Mouse (Mus musculus) forebrain, embryonic 10.5 days (tissue): ENCODE measurements around the gene Ttc27. TPM values are rescaled to one million over a fixed set of nuclear protein-coding genes. Genes with fewer than 3 reads are reported as not detected.

Experiments used
- DNase-seq: peaks from one replicate; pipeline ENCODE4 v3.0.0-alpha.2; 2017; ENCODE audit warnings: low spot score; ENCODE audit errors: extremely low spot score
- H3K27ac ChIP-seq: fragments of 300-500 bp; sonication (generic); 2 replicates; pipeline ENCODE4 v1.5.1; 2016; ENCODE audit warnings: mild to moderate bottlenecking
- H3K27me3 ChIP-seq: fragments of 300-500 bp; sonication (generic); 2 replicates; pipeline ENCODE4 v1.6.1; 2016; ENCODE audit warnings: mild to moderate bottlenecking; ENCODE audit not compliant: poor library complexity, severe bottlenecking
- H3K36me3 ChIP-seq: fragments of 300-500 bp; sonication (generic); replicated peaks from 2 replicates; pipeline ENCODE4 v1.6.1; 2016; ENCODE audit warnings: mild to moderate bottlenecking, moderate library complexity
- H3K4me1 ChIP-seq: fragments of 300-500 bp; sonication (generic); 2 replicates; pipeline ENCODE4 v1.6.1; 2016
- H3K4me3 ChIP-seq: fragments of 300-500 bp; sonication (generic); 2 replicates; pipeline ENCODE4 v1.5.1; 2016; ENCODE audit warnings: mild to moderate bottlenecking, moderate library complexity
- H3K9me3 ChIP-seq: fragments of 300-500 bp; sonication (generic); 2 replicates; pipeline ENCODE4 v1.6.1; 2016; ENCODE audit warnings: mild to moderate bottlenecking, moderate library complexity
- WGBS: fragments of 180-500 bp; shearing (Covaris S2); methylation state at CpG from one replicate; pipeline ENCODE4 v1.1.7; 2016; 5-methylcytosine and 5-hydroxymethylcytosine counted together
- polyA plus RNA-seq: library from polyadenylated mRNA; unstranded; fragments of >200 nt; fragmentation: Nextera tagmentation; extraction: Ambion mirVana; gene quantifications from 2 replicates; pipeline ENCODE4 v1.2.1, GENCODE M21; 2016

The Ttc27 gene
- polyA plus RNA-seq, 1 experiment from 2014 or later, result 30.5 TPM

GRCm38 (mm10) chr17:74860180-74860993 lies 142.9 kb downstream of the Ttc27 start:
- H3K4me1 ChIP-seq, result peaks cover 32% of the 10 kb centered on the region

GRCm38 (mm10) chr17:74863845-74864244 lies 146.3 kb downstream of the Ttc27 start:
- DNase-seq, result no peak
- 89% methylated on average over 5 of the region's 5 CpGs for WGBS
- H3K4me1 ChIP-seq, result peaks cover 61% of the 10 kb centered on the region
- H3K27me3 ChIP-seq, result no peaks in the 10 kb centered on the region
- H3K27ac ChIP-seq, result no peak overlapping the region
- H3K9me3 ChIP-seq, result no peaks in the 10 kb centered on the region
- no peak overlapping the region for H3K4me3 ChIP-seq
- H3K36me3 ChIP-seq, result no peaks in the 10 kb centered on the region

More at GRCm38 (mm10) chr17:74860180-74860993, 142.9 kb downstream of the Ttc27 start:
- WGBS, result 47% methylated on average over 17 of the region's 17 CpGs
- Histone ChIP-seq H3K27ac (no peak overlapping the region), H3K27me3 (no peaks in the 10 kb centered on the region), H3K9me3 (no peaks in the 10 kb centered on the region), H3K36me3 (no peaks in the 10 kb centered on the region), H3K4me3 (no peak overlapping the region)
- no peak for DNase-seq

- WGBS, result 87% methylated on average over 10 of the region's 10 CpGs
- no peaks in the 10 kb centered on the region for H3K36me3 ChIP-seq
- H3K4me3 ChIP-seq, result no peak overlapping the region
- no peak overlapping the region for H3K27ac ChIP-seq
- no peaks in the 10 kb centered on the region for H3K27me3 ChIP-seq
- H3K9me3 ChIP-seq, result no peaks in the 10 kb centered on the region
- peaks cover 62% of the 10 kb centered on the region for H3K4me1 ChIP-seq
- DNase-seq, result no peak
These were observed 147.4 kb downstream of the Ttc27 start for GRCm38 (mm10) chr17:74864790-74865548.

GRCm38 (mm10) chr17:74865694-74866564 lies 148.4 kb downstream of the Ttc27 start:
- 86% methylated on average over 16 of the region's 16 CpGs for WGBS
- no peak for DNase-seq
- H3K36me3 ChIP-seq, result no peaks in the 10 kb centered on the region
- H3K9me3 ChIP-seq, result no peaks in the 10 kb centered on the region
- no peaks in the 10 kb centered on the region for H3K27me3 ChIP-seq
- H3K27ac ChIP-seq, result peak overlapping the region; percentile 44
- peaks cover 62% of the 10 kb centered on the region for H3K4me1 ChIP-seq
- H3K4me3 ChIP-seq, result no peak overlapping the region

GRCm38 (mm10) chr17:74866565-74867507 lies 149.3 kb downstream of the Ttc27 start:
- Histone ChIP-seq H3K27me3 (no peaks in the 10 kb centered on the region), H3K27ac (peak overlapping the region; percentile 44), H3K4me3 (no peak overlapping the region), H3K4me1 (peaks cover 57% of the 10 kb centered on the region), H3K9me3 (no peaks in the 10 kb centered on the region), H3K36me3 (no peaks in the 10 kb centered on the region)
- DNase-seq, result no peak
- 53% methylated on average over 11 of the region's 11 CpGs for WGBS

- Histone ChIP-seq H3K27me3 (no peaks in the 10 kb centered on the region), H3K9me3 (no peaks in the 10 kb centered on the region), H3K4me3 (no peak overlapping the region), H3K4me1 (peaks cover 53% of the 10 kb centered on the region), H3K27ac (0 out of 2 replicates have a peak overlapping the region, but pooled peaks have one; percentile 35), H3K36me3 (no peaks in the 10 kb centered on the region)
- WGBS, result 81% methylated on average over 12 of the region's 12 CpGs
- DNase-seq, result no peak
These were observed 150.8 kb downstream of the Ttc27 start for GRCm38 (mm10) chr17:74868185-74868907.

- H3K27ac ChIP-seq, result peak overlapping the region; percentile 30; the same call in 1 of the 2 replicates
These were observed 152.0 kb downstream of the Ttc27 start for GRCm38 (mm10) chr17:74869556-74869955.

GRCm38 (mm10) chr17:74870177-74871160 lies 152.9 kb downstream of the Ttc27 start:
- WGBS, result 74% methylated on average over 14 of the region's 14 CpGs

More at GRCm38 (mm10) chr17:74869556-74869955, 152.0 kb downstream of the Ttc27 start:
- Histone ChIP-seq H3K4me3 (no peak overlapping the region), H3K9me3 (no peaks in the 10 kb centered on the region), H3K4me1 (peaks cover 53% of the 10 kb centered on the region), H3K36me3 (no peaks in the 10 kb centered on the region), H3K27me3 (no peaks in the 10 kb centered on the region)
- DNase-seq, result no peak
- WGBS, result 67% methylated on average over 8 of the region's 8 CpGs

GRCm38 (mm10) chr17:74872567-74872966 lies 155.0 kb downstream of the Ttc27 start:
- Histone ChIP-seq H3K9me3 (no peaks in the 10 kb centered on the region), H3K27ac (no peak overlapping the region), H3K36me3 (no peaks in the 10 kb centered on the region), H3K27me3 (no peaks in the 10 kb centered on the region), H3K4me1 (peaks cover 34% of the 10 kb centered on the region), H3K4me3 (no peak overlapping the region)
- 85% methylated on average over 9 of the region's 9 CpGs for WGBS
- no peak for DNase-seq

More at GRCm38 (mm10) chr17:74870177-74871160, 152.9 kb downstream of the Ttc27 start:
- Histone ChIP-seq H3K4me1 (peaks cover 53% of the 10 kb centered on the region), H3K4me3 (no peak overlapping the region), H3K27ac (peak overlapping the region; percentile 37; the same call in 1 of the 2 replicates), H3K27me3 (no peaks in the 10 kb centered on the region), H3K36me3 (no peaks in the 10 kb centered on the region), H3K9me3 (no peaks in the 10 kb centered on the region)
- no peak for DNase-seq

- Histone ChIP-seq H3K27ac (no peak overlapping the region), H3K4me1 (peaks cover 22% of the 10 kb centered on the region), H3K27me3 (no peaks in the 10 kb centered on the region), H3K4me3 (no peak overlapping the region), H3K36me3 (no peaks in the 10 kb centered on the region), H3K9me3 (no peaks in the 10 kb centered on the region)
- DNase-seq, result no peak
- WGBS, result 91% methylated on average over 1 of the region's 1 CpGs
These were observed 156.2 kb downstream of the Ttc27 start for GRCm38 (mm10) chr17:74873756-74874155.
